Mouse (Mus musculus): ENCODE measurements around the gene Olfr17.
"Not testable (repeated sequence)": the region's sequence is repeated elsewhere in the genome, so short reads cannot be mapped to it uniquely, and the experiment has no call there.

DNA sequence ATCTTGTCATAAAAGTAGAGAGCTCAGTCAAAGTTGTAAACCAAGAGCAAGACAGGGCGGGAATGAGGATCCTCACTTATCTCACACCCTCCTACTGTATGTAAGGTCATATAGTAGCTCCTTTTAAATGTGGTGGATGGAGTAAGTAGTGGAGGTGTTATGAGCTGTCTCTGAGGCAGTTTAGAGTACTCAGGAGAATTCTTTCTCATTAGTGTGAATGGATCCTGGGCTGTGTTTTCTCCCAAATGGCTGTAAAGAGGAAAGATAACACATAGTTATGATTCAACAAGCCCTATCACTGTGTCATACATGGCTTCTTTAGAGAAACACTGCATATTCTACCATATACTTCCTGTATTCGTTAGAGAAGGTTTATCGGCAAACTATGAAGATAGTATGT, 38.0 kb downstream of the Olfr17 start, which contains the start of gene Olfr715:
- not testable (repeated sequence) for TF ChIP-seq E2F4 (IDR thresholded peaks at IDR 0.05; ENCODE audit: insufficient read depth); POLR2A (IDR thresholded peaks at IDR 0.05; ENCODE audit: insufficient read length, low read depth); USF1 (IDR thresholded peaks at IDR 0.05; ENCODE audit: low read depth); MAX (IDR thresholded peaks at IDR 0.05; ENCODE audit: low read depth); MYOD1 (IDR thresholded peaks at IDR 0.05; ENCODE audit: control insufficient read depth in 1 of 3, insufficient read length in 2 of 3, low read depth in 2 of 3); TCF12 (IDR thresholded peaks at IDR 0.05; ENCODE audit: insufficient read depth, poor library complexity, severe bottlenecking)

All from myocyte (in vitro differentiated cells).